Comparison of ENCODE assay signal across 14 mouse cellular contexts in the genomic region with DNA sequence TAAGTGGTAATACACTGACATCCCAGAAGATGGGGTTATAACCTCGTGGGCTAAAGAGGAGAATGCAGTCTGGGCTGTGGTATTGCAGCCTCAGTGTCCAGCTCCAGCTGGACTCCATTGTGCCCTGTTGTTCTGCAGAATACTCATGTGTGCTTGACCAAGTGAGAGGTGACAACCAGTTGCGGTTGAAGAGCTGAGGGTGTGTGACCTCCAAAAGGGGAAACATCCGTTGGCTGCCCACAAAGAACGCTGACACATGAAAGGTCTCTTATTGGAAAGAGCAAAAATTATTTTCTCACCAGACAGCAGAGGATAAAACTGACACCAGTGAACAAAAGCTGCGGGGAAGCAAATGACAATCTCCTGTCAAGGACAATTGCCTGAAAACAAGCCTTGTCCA. TPM values are rescaled to one million over a fixed set of nuclear protein-coding genes. Genes with fewer than 3 reads are reported as not detected.
"Had no signal": no experiment of that assay in that cellular context is flagged by ENCODE, and none has a peak within 500 bp of the region (broad histone marks: within the 10 kb centered on the region; RNA-seq: fewer than 3 reads in every experiment).

No protein-coding gene starts in this region.

- DNase-seq: kidney, adult 2 months; kidney, postnatal 25 days; layer of hippocampus, postnatal 36 days; liver, embryonic 13.5 days; lung, adult 2 months; lung, postnatal 14 days; lung, postnatal 4 days; thymus, adult 2 months; thymus, postnatal 14 days; thymus, postnatal 4 days had no signal

- ATAC-seq: intestine, postnatal 0 days; midbrain, embryonic 13.5 days; midbrain, embryonic 16.5 days had no signal

RNA-seq across cellular contexts. Expression of gene Clrn1, which starts 36.2 kb away (rescaled TPM):
- total RNA-seq: liver, adult 2 months had no signal
